Mouse (Mus musculus): ENCODE measurements around the gene Tnfsf12.
"Not testable (repeated sequence)": the region's sequence is repeated elsewhere in the genome, so short reads cannot be mapped to it uniquely, and the experiment has no call there.

Tnfsf12 gene

GRCm38 (mm10) chr11:69695361-69696181 lies at the start of gene Tnfsf12, which contains the start of gene Tnfsfm13:
Gene Tnfsf12 (minus strand): TSS chr11:69695849.
Gene Tnfsfm13 (minus strand): TSS chr11:69696098.
- peak; percentile 87 to 90 for DNase-seq

DNA sequence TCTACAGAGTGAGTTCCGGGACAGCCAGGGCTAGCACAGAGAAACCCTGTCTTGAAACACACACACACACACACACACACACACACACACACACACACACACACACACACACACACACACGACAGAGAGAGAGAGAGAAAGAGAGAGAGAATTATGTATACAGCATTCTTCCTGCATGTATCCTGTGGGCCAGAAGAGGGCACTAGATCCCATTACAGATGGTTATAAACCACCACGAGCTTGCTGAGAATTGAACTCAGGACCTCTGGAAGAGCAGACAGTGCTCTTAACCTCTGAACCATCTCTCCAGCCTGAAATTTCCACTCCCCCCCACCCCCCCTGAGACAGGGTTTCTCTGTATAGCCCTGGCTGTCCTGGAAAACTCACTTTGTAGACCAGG lies 35.8 kb upstream of the Tnfsf12 start:
- DNase-seq: not testable (repeated sequence)

DNA sequence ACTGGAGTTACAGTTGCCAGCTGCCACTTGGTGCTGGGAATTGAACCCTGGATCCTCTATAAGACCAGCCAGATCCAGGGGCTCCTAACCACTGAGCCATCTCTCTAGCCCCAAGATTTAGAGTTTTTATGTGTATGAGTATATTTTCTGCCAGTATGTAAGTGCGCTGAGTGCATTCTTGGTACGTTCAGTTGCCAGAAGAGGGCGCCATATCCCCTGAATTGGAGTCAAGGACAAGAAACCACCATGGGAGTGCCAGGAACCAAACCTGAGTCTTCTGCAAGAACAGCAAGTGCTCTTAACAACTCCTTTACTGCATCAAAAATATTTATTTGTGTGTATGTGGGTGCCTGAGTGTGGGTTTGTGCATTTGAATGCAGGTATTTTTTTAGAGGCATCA lies 33.4 kb upstream of the Tnfsf12 start:
- DNase-seq: peak in 1 of 2 experiments; percentile 72

- no peak for DNase-seq
Measured at GRCm38 (mm10) chr11:69725951-69726350, 30.3 kb upstream of the Tnfsf12 start.

GRCm38 (mm10) chr11:69723074-69723473 lies 27.4 kb upstream of the Tnfsf12 start:
- no peak for DNase-seq

DNA sequence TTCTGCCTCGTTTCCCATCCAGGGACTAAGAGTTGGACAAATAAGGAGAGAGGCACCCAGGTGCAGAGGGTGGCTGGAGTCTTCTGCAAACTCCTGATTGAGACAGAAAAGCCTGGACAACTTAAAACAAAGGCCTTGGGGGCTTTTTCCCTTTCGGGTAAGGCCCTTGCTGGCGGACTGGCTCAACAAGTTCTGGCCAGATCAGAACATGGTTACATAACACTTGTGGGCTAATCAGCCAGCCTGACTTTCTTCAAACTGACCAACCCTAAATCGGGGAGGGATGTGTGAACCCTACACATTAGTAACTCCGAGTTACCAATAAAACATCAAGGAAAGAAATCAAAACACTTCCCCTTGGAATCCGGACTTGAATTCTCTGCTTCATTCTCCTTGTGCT lies 25.2 kb upstream of the Tnfsf12 start:
- DNase-seq: no peak

DNA sequence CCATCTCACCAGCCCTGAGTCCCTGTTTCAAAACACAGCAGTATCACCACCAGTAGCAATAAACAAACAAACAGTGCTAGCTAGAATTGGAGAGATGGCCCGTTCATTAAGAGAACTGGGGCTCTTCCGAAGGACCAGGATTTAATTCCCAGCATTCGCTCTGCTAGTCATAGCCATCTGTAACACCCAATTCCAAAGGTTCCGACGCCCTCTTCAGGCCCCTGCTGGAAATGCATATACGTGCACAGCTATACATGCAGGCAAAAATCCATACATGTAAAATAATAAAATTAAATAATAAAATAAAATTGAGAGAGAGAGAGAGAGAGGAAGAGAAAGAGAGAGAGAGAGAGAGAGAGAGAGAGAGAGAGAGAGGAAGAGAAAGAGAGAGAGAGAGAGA lies 23.8 kb upstream of the Tnfsf12 start:
- no peak for DNase-seq

DNA sequence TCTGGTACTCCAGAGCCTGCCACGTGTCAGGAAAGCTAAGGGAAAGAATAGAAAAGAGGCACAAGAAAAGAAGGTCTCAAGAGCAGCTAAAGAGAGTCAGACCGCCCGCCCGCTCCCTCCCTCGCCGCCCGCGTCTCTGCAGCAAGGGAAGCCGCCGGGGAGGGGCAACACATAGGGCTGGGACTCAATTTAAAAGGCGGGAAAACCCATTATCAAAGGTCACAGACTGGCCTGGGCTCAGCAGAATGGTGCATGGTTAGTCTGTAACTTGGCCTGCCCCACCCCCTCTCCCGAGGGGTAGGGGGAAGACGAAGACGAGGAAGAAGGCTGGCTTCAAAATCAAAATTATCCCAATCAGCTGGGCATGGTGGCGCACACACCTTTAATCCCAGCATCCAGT lies 23.0 kb upstream of the Tnfsf12 start:
- DNase-seq: no peak

- no peak for DNase-seq
Measured at GRCm38 (mm10) chr11:69716953-69717352, 21.3 kb upstream of the Tnfsf12 start.

- DNase-seq: peak in 1 of 2 experiments; percentile 27
Measured at GRCm38 (mm10) chr11:69715929-69716328, 20.3 kb upstream of the Tnfsf12 start.

DNA sequence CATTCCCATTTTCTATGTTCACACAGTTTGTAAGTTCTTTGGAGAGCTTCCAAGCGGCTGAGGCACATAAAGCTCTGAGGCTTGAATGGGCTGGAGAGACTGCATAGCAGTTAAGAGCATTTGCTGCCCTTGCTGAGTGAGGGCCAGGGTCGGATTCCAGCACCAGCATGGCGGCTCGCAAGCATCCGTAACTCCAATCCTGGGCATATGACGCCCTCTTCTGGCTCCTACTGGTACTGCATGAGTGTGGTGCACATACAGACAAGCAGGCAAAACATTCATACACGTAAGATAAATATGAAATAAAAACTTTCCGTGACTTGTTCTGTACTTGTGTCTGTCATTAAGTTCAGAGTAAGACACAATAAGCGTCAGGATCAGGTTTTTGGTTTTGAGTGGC lies 19.8 kb upstream of the Tnfsf12 start:
- DNase-seq: peak; percentile 30 to 60

- no peak for DNase-seq
Measured at GRCm38 (mm10) chr11:69714636-69715329, 19.1 kb upstream of the Tnfsf12 start.

GRCm38 (mm10) chr11:69712954-69713672 lies 17.5 kb upstream of the Tnfsf12 start:
- no peak for DNase-seq

GRCm38 (mm10) chr11:69711082-69711481 lies 15.4 kb upstream of the Tnfsf12 start:
- no peak for DNase-seq

DNA sequence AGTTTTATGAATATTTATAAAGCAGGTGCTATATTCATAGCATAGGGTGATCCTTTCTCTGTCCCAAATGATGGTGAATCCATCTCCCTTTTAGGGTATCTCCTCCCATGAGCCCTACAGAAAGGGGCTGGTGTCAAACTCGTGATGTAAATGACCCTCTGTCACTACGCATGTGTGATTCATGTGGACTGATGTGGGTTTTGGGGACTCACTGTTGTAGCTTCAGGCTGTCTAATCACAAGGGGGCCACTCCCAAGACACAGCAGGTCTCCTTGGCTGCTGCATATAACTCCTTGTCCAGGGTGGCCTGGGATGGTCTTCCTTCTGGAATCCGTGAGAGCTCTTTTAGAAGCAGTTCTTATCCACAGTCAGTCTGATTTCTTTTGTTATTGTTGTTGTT lies 14.8 kb upstream of the Tnfsf12 start:
- DNase-seq: no peak

- DNase-seq: no peak
Measured at GRCm38 (mm10) chr11:69709554-69710446, 14.2 kb upstream of the Tnfsf12 start.

DNA sequence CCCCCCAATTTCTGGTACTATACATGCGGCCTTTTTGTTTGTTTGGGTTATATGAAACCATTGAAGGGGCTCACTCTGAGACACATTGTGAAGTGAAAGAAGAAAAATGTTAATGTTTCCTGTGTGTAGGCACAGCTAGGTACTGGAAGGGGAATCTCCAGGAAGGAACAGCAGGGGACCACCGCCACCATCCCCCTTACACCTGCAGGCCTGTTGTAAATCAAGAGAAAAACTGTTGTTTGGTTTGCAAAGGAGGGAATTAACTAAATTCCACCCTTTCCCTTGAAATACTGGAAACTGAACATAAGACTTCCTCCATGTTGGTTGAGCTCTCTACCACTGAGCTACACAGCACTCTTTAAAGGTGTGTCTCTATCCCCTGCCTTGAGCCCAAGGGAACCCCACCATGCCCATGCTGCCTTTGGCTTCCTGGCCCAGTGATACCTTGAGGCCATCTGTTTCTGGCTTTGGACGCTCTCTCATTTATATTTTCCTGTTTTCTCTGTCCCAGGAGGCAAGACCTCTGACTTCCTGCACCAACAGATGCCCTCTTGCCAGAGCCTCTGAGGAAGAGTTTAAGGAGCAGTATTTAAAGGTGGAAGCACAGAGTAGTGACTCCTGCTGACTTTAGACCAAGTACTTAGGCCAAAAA lies 13.1 kb upstream of the Tnfsf12 start:
- no peak for DNase-seq

GRCm38 (mm10) chr11:69707873-69708381 lies 12.3 kb upstream of the Tnfsf12 start:
- DNase-seq: no peak

DNA sequence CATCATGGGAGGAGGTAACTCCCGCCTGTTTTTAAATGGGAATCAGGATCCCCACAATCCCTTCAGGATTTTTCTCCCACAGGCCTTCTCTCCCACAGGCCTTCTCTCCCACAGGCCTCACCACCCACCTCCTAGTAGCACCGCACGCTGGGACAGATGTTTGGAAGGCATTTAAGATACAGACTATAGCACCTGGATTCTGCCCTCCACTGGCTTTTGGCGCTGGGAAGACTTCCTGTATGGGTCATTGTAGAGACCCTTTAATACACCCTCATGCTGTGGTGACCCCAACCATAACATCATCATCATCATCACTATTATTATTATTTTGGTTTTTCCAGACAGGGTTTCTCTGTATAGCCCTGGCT lies 11.8 kb upstream of the Tnfsf12 start:
- DNase-seq: no peak

GRCm38 (mm10) chr11:69706775-69707479 lies 11.3 kb upstream of the Tnfsf12 start:
- DNase-seq: peak in 1 of 2 experiments; percentile 41

GRCm38 (mm10) chr11:69704613-69705010 lies 9.0 kb upstream of the Tnfsf12 start:
- DNase-seq: no peak
